Mouse (Mus musculus): ENCODE measurements around the gene Rad51b.

The Rad51b gene

GRCm38 (mm10) chr12:79647382-79647781 lies 350.3 kb downstream of the Rad51b start:
- in situ Hi-C loops (cut with MboI, MseI): loop anchor here (10.0 kb wide), 1 partner anchor 467 kb away; the partner anchor contains the start of gene Zfp36l1

DNA sequence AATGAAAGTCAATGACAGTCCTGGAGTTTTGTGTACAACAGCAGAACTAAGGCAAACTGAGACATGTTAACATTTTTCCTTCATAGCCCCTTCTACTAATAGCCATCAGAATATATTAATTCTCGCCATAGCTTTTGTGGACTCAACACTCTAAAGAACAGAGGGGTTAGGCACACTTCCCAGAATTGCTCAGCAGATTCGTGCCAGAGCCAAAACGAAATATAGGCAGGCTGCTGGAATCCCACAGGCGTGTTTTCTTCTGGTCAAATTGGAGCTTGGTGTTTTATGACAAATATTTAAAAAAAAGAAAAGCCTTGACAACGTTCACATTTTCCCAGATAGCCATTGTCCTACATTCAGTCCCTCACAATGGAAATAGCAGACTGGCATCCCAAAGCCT lies 350.9 kb downstream of the Rad51b start:
- in situ Hi-C loops (cut with MboI, MseI): loop anchor here (10.0 kb wide), 1 partner anchor 467 kb away; the partner anchor contains the start of gene Zfp36l1

DNA sequence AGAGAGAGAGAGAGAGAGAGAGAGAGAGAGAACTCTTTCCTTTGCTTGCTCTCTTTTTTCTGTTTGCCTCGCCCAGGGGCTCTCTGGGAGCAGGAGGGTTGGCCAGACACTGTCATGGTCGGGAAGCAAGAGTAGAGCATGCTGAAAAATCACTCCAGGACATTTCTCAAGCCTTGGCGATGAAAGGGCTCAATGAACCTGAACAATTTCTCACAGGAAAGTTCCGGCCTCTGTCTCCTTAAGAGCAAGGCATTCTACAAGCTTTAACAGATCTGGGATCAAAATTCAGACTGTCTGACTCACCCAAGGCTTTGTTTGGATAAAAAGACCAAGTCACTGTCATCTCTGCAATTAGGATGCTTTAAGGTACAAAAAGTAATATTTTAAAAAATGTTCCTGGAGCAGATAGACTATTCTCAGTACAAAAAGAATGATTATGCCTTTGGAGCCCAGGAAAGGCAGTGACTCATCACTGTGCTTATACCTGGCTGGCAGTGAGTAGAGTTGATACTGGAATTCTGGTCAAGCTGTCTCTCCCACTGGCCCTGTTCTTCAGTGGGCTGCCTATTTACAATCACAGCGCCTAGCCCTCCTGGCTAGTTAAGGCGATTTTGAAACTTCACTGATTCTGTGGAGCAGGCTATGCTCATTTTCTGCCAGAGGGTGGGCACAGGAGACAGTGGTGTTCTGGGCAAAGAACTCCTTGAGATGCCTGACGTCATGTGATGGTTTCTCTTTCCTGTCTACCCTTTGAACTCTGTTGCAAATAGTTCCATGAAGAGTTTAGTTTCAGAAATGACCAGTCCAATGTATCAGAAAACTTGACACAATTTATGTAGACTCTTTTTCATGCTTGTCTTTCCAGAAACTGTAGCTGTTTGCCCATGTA lies 352.0 kb downstream of the Rad51b start:
- in situ Hi-C loops (cut with MboI, MseI): loop anchor here (10.0 kb wide), 1 partner anchor 466 kb away; the partner anchor contains the start of gene Zfp36l1

DNA sequence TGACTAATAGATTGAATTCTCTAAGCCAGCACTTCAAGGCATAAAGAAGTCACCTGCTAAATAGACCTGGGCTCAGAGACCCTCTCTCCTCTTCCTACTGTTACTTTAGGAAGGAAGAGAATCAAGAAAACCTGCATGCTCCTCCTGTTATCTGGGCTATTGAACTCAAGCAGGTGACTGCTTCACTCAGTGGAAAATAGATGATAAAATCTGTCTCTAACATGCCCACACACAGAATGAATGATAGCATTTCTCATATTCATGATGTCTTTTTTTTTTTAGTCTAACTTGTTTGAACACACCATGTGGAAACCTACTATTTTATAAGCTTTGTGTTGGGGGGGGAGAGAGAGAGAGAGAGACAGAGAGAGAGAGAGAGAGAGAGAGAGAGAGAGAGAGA lies 352.7 kb downstream of the Rad51b start:
- in situ Hi-C loops (cut with MboI, MseI): loop anchor here (10.0 kb wide), 1 partner anchor 465 kb away; the partner anchor contains the start of gene Zfp36l1

DNA sequence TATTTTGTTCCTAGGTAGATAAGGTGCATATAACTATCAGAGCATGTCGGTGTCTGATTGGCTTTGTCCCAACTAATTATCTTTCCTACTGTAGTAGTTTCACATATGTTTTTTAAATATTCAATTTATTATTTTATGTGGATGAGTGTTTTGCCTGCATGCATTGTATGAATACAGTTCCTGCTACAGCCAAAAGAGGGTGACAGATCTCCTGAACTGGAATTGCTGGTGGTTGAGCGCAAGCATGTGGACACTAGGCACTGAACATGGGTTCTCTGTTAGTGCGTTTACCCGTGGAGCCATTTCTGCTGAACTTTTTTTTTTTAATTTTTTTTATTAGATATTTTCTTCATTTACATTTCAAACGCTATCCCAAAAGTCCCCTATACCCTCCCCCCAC lies 358.1 kb downstream of the Rad51b start:
- in situ Hi-C loops (cut with MboI, MseI): no loop called here

- in situ Hi-C loops (cut with MboI, MseI): no loop called here
Observed at GRCm38 (mm10) chr12:79658861-79659260, 361.8 kb downstream of the Rad51b start.

DNA sequence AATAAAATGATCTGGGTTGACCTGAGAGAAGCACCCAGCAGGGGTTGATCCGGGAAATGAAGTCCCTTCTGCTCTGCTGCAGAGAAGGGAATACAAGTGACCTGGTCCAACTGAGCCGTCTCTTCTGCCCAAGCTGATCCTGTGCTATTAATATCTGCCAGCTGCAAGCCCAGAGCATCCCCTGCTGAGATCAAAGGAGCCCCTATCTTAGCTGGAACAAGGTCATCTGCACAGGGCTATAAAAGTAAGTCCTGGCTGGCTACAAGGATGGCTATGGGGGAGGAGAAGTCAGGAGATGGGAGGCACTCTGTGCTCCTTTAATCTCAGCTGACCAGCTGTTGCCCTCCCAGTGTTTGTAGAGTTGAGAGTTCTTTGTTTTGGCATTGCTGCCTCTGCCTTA lies 364.2 kb downstream of the Rad51b start:
- in situ Hi-C loops (cut with MboI, MseI): no loop called here

DNA sequence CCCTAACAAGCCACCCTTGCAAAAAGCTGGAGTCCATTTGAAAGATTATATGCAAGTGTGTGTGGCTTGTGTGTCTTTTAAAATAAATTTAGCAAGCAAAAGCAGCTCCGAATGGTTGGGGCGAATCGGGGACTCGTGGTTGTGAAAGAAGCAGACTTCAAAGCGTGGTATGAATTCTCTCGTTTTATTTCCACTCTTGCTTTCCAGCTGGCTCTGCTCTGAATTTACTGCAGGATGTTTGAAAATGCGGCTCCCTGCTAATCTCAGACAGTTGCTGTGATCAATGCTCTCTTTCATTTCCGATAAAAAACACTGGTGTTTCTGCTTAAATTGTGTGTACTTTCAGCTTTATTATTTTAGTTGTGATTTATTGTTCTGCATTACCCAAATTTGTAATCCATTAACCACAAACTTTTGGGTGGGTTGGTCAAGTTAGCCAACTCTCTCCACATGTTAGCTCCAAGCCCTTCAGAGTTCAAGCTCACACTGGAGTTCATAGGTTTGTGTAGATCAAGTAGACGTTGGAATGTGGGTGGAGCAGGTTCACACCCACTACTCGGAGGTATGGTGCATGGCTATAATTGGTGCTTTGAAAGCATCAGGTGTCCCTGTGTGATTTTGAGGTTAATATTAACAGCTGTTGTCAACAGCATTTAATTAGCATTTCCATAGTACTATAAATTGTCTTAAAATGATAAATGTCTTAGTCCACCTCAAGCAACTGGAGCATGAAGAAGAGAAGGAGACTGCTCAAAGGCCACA lies 366.2 kb downstream of the Rad51b start:
- in situ Hi-C loops (cut with MboI, MseI): no loop called here

GRCm38 (mm10) chr12:79663893-79664574 lies 367.0 kb downstream of the Rad51b start:
- in situ Hi-C loops (cut with MboI, MseI): no loop called here

DNA sequence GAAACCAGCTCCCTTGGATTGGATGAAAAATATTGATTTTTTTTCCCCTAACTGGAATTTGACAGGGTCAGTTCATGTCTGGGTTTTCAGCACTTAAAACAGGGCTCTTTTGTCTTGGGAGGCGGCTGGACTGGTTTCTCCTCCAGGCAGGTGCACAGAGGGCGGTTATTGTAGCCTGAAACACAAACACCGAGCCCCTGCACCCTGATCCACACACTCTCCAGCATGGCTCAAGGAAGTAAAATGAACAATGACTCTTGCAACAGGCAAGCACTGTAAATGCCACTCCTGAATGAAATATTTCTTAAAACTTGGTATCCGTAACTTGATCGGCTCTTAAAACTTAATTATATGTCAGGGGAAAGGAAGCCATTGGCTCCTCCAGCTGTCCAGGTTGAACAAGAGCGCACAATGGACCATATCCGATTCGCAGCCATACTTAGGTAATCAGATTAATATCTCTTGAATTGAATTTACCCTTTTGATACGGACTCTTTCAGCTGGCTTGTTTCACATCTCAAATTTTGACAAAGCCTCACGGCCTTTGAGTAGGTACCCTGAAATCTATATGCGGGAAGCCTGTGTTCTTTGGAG lies 377.9 kb downstream of the Rad51b start:
- in situ Hi-C loops (cut with MboI, MseI): no loop called here

DNA sequence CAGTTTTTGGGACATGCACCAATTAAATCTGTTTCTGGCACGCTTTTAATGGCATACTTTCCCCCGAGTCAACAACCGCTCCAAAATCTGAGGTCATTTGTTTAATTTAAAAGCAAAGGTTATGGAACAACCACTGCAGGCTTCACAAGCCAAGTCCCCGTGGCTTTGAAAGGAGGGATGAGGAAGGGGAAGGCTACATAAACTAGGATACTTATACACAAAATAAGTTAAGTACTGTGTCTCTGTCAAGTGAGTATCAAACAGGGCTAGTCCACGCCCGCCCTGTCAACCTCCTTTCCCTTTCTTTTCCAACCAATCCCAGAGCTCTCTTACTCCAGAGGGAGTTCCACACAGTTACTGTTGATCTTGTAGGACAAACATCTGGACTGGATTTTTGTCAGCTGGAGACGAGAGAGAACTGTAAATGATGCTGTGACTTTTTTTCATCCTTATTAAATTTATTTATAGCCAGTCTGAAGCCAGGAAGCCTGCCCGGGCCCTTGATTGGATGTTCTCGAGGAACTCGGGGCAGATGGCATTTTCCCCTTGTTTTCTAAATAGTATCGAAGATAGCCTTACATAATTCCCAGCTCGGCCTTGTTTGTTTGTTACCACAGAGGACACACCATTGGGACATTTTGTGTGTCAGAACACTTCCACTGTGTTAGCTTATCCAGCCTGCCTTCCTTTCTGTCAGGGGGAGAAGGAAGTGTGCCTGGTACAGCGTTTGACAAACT lies 378.5 kb downstream of the Rad51b start:
- in situ Hi-C loops (cut with MboI, MseI): no loop called here

DNA sequence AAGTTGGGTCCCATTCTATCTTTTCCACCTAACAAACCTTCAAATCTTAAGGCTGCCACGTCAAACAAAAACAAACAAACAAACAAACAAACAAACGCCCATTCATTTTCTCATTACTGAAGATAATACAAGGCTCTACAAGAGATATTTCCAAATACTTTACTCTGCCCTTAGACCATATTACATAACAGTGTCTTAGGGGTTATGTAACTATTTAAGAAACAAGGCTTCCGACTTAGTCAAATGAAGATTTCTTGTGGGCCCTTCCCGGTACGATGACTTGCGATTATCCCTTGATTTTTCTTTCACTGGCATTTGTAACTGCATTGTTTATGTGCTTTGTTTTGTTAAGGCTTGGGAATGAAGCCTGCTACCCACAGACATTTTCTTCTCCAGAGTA lies 379.2 kb downstream of the Rad51b start:
- in situ Hi-C loops (cut with MboI, MseI): no loop called here

- in situ Hi-C loops (cut with MboI, MseI): no loop called here
Observed at GRCm38 (mm10) chr12:79676896-79677295, 379.8 kb downstream of the Rad51b start.

DNA sequence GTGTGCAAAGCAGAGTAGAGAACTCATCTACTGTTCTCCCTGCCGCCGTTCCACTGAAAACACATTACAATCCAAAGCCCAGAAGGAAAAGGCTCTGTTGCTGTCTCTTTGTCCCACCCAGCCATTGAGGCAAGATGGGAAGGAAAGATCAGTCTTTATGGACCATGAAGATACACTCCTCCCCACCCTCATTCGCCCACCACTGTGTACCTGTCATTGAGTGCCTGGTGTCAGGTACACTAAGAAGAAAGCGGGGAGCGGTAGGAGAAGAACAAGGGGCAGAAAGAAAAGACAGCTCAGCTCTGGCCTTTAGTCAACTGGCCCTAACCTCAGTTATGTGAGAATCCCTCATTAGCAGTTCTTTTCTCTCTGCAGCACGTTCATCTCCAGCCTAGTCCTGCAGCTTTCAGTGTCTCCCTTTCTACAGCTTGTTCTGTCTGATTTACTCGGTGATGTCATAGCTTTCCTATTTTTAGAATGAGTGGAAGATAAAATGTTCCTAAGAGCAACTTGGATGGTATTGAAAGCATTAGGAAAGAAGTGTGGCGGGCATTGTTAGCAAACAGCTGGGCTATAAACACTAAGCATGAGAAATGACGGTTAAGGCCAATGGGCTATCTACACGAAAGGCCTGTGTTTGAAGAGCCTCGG lies 382.3 kb downstream of the Rad51b start:
- in situ Hi-C loops (cut with MboI, MseI): no loop called here

DNA sequence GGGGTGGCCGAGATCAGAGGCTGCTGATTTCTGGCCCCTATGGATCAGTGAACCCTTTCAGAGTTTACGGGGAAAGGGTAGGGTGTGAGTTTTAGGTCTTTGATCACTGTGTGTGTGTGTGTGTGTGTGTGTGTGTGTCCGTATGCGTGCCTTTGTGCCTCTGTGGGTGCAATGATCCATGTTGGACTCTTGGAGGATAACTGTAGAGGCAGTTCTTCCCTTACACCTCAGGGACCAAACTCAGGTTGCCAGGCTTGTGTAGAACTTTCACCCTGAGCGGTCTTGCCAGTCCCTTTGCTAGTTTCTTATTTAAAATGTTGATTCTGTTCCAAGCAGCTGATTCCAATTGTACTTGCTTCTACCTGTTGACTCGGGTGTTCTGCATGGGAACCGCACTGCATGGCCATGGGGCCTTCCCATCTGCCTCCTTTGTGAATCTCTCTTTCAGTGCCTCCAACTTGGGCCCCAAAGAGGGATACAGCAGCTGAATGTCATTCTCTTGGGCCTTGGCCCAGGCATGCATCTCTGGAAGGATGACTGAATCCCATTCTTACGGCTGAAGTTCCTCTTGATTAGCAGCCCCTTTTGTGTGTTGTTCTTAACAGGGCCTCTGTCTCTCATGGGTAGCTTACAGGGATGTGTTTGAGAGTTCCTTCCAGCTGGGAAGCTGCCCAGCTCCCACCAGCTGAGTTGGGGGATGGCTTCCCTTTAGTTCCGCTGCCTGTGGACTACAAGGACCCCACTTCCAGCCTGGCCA lies 383.0 kb downstream of the Rad51b start:
- in situ Hi-C loops (cut with MboI, MseI): no loop called here

- in situ Hi-C loops (cut with MboI, MseI): no loop called here
Observed at GRCm38 (mm10) chr12:79680698-79681072, 383.6 kb downstream of the Rad51b start.

DNA sequence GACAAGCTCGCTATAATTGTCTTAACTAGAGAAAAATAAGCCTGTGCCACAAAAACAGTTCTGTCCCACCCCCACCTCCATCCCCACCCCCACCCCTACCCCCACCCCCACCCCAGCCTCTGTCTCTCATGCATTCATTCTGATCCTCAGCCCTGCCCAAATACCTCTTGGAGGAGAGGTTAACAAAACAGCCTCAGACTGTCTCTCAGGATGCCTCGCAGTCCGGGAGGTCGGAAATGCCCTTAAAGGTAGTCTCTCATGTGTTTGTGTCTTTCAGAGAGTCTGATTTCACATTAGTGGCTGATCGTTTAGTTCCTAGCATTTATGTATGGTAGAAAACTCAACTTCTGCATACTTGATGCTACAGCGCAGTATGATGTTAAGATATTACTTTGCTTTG lies 384.5 kb downstream of the Rad51b start:
- in situ Hi-C loops (cut with MboI, MseI): no loop called here

DNA sequence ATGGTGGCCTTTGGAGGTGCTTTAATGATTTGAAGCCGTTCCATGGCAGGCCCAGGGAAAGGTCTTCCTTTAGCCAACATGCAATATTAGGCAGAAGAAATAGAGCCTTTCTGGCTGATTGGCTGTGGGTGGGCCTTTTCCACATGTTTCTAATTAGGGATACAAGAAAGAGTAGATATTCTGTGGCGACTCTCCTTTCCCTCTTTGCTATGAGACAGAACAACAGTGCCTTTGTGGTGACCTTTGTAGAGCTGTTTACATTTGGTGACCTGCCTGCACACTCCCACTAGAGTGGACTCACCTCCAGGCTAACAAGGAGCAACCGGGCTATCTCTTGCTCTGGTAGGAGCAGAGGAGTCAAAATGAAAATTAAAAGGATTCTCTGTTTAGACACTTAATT lies 386.3 kb downstream of the Rad51b start:
- in situ Hi-C loops (cut with MboI, MseI): no loop called here

GRCm38 (mm10) chr12:79683759-79684158 lies 386.7 kb downstream of the Rad51b start:
- in situ Hi-C loops (cut with MboI, MseI): no loop called here

DNA sequence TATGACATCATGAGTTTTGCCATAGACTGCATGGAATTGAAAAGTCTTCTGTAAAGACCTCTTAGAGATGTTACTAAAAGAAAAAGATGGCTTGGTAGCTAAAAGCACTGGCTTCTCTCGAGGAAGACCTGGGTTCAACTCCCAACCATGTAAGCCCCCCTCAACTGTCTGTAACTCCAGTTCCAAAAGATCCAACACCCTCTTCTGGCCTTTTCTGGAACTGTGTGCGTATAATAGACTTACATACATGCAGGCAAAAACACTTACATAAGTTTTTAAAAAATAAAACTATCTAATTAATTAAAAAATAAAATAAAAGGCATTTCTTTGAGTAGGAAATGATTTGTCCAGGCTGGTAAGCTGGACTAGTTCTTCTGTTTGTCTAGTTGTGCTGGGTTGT lies 387.3 kb downstream of the Rad51b start:
- in situ Hi-C loops (cut with MboI, MseI): no loop called here

Data from T-helper 2 cell (primary cell).